Mouse (Mus musculus) lung, embryonic 15.5 days (tissue): ENCODE results near the gene Abhd14a. TPM values are rescaled to one million over a fixed set of nuclear protein-coding genes. Genes with fewer than 3 reads are reported as not detected.

Experiments used
- ATAC-seq: fragments of 200-750 bp; cut with Nextera tagmentation; 2 replicates; pipeline ENCODE4 v1.8.0; 2017; ENCODE audit warnings: moderate number of reproducible peaks, borderline replicate concordance; ENCODE audit not compliant: low FRiP score, low TSS enrichment; ENCODE audit errors: extremely low read depth
- H3K27ac ChIP-seq: fragments of 300-500 bp; sonication (generic); 2 replicates; pipeline ENCODE4 v1.5.1; 2015; ENCODE audit warnings: moderate library complexity, mild to moderate bottlenecking, inconsistent platforms
- H3K27me3 ChIP-seq: fragments of 300-500 bp; sonication (generic); 2 replicates; pipeline ENCODE4 v1.6.1; 2015; ENCODE audit warnings: inconsistent platforms
- H3K36me3 ChIP-seq: fragments of 300-500 bp; sonication (generic); 2 replicates; pipeline ENCODE4 v1.6.1; 2015; ENCODE audit warnings: inconsistent platforms
- H3K4me1 ChIP-seq: fragments of 300-500 bp; sonication (generic); 2 replicates; pipeline ENCODE4 v1.6.1; 2015; ENCODE audit warnings: inconsistent platforms
- H3K4me2 ChIP-seq: fragments of 300-500 bp; sonication (generic); 2 replicates; pipeline ENCODE4 v1.6.1; 2015; ENCODE audit warnings: inconsistent platforms, mild to moderate bottlenecking, moderate library complexity
- H3K4me3 ChIP-seq: fragments of 300-500 bp; sonication (generic); 2 replicates; pipeline ENCODE4 v1.5.1; 2015; ENCODE audit warnings: mild to moderate bottlenecking, inconsistent platforms
- H3K9ac ChIP-seq: fragments of 300-500 bp; sonication (generic); 2 replicates; pipeline ENCODE4 v1.6.1; 2015; ENCODE audit warnings: inconsistent platforms
- H3K9me3 ChIP-seq: fragments of 300-500 bp; sonication (generic); 2 replicates; pipeline ENCODE4 v1.6.1; 2016; ENCODE audit warnings: inconsistent platforms
- WGBS: fragments of 180-500 bp; shearing (Covaris S2); methylation state at CpG from one replicate; pipeline ENCODE4 v1.1.7; 2015; 5-methylcytosine and 5-hydroxymethylcytosine counted together
- polyA plus RNA-seq: library from polyadenylated mRNA; unstranded; fragments of >200 nt; fragmentation: Nextera tagmentation; extraction: Ambion mirVana; gene quantifications from 2 replicates; pipeline ENCODE4 v1.2.1, GENCODE M21; 2015

Gene Abhd14a
- polyA plus RNA-seq, 1 experiment from 2014 or later: 53.2 TPM

- Histone ChIP-seq H3K9ac (no peak overlapping the region), H3K36me3 (peaks cover 22% of the 10 kb centered on the region), H3K4me1 (peaks cover 43% of the 10 kb centered on the region), H3K27ac (no peak overlapping the region), H3K4me2 (no peak overlapping the region), H3K4me3 (no peak overlapping the region), H3K27me3 (no peaks in the 10 kb centered on the region), H3K9me3 (no peaks in the 10 kb centered on the region)
- no peak for ATAC-seq
- 69% methylated on average over 5 of the region's 5 CpGs for WGBS
These were observed 10.4 kb upstream of the Abhd14a start for GRCm38 (mm10) chr9:106457920-106458319.

GRCm38 (mm10) chr9:106457163-106457559 lies 9.7 kb upstream of the Abhd14a start:
- Histone ChIP-seq H3K4me3 (0 out of 2 replicates have a peak overlapping the region, but pooled peaks have one; percentile 0), H3K9me3 (no peaks in the 10 kb centered on the region), H3K4me1 (peaks cover 50% of the 10 kb centered on the region), H3K27me3 (no peaks in the 10 kb centered on the region), H3K4me2 (peak overlapping the region; percentile 94), H3K36me3 (peaks cover 17% of the 10 kb centered on the region), H3K9ac (no peak overlapping the region), H3K27ac (peak overlapping the region; percentile 75)
- no peak for ATAC-seq
- 44% methylated on average over 9 of the region's 9 CpGs for WGBS

GRCm38 (mm10) chr9:106456325-106457162 lies 9.1 kb upstream of the Abhd14a start:
- Histone ChIP-seq H3K27ac (peak overlapping the region; percentile 75), H3K36me3 (peaks cover 11% of the 10 kb centered on the region; the same call in 1 of the 2 replicates), H3K4me2 (peak overlapping the region; percentile 94), H3K9me3 (no peaks in the 10 kb centered on the region), H3K9ac (peak overlapping the region; percentile 30; the same call in 1 of the 2 replicates), H3K4me3 (peak overlapping the region; percentile 0; the same call in 1 of the 2 replicates), H3K4me1 (peaks cover 52% of the 10 kb centered on the region), H3K27me3 (no peaks in the 10 kb centered on the region)
- no peak; the same call in 1 of the 2 replicates for ATAC-seq
- WGBS: 28% methylated on average over 15 of the region's 15 CpGs

- peak overlapping the region; percentile 94 for H3K4me2 ChIP-seq
- H3K36me3 ChIP-seq: 0 out of 2 replicates have a peak, but pooled peaks cover 5% of the 10 kb centered on the region
- H3K9ac ChIP-seq: peak overlapping the region; percentile 69
- H3K4me3 ChIP-seq: peak overlapping the region; percentile 74
- 6% methylated on average over 17 of the region's 17 CpGs for WGBS
- H3K4me1 ChIP-seq: peaks cover 65% of the 10 kb centered on the region
- no peaks in the 10 kb centered on the region for H3K27me3 ChIP-seq
- H3K27ac ChIP-seq: peak overlapping the region; percentile 89
- peak; percentile 3; the same call in 1 of the 2 replicates for ATAC-seq
- H3K9me3 ChIP-seq: no peaks in the 10 kb centered on the region
These were observed 7.6 kb upstream of the Abhd14a start for GRCm38 (mm10) chr9:106454888-106455681.

- peak overlapping the region; percentile 74 for H3K4me3 ChIP-seq
- H3K27me3 ChIP-seq: no peaks in the 10 kb centered on the region
- H3K4me1 ChIP-seq: peaks cover 70% of the 10 kb centered on the region
- peak overlapping the region; percentile 94 for H3K4me2 ChIP-seq
- no peaks in the 10 kb centered on the region for H3K9me3 ChIP-seq
- H3K9ac ChIP-seq: peak overlapping the region; percentile 69
- 2% methylated on average over 14 of the region's 20 CpGs for WGBS
- 0 out of 2 replicates have a peak, but pooled peaks have one; percentile 2 for ATAC-seq
- H3K36me3 ChIP-seq: 0 out of 2 replicates have a peak, but pooled peaks cover 1% of the 10 kb centered on the region
- peak overlapping the region; percentile 89 for H3K27ac ChIP-seq
These were observed 6.7 kb upstream of the Abhd14a start for GRCm38 (mm10) chr9:106454071-106454761.

GRCm38 (mm10) chr9:106453271-106454070 lies 6.0 kb upstream of the Abhd14a start, which contains the start of gene Pcbp4:
Pcbp4 (plus strand) TSS chr9:106453291.
- Histone ChIP-seq H3K4me3 (peak within 1 kb of the TSS; percentile 74), H3K9me3 (no peaks in the 10 kb centered on the region), H3K27ac (peak within 1 kb of the TSS; percentile 89), H3K4me1 (peaks cover 77% of the 10 kb centered on the region), H3K27me3 (no peaks in the 10 kb centered on the region), H3K9ac (peak within 1 kb of the TSS; percentile 69), H3K36me3 (no peaks in the 10 kb centered on the region), H3K4me2 (peak within 1 kb of the TSS; percentile 94)
- under 1% methylated on average over 45 of the region's 74 CpGs for WGBS
- peak; percentile 77 for ATAC-seq

GRCm38 (mm10) chr9:106452821-106453220 lies 5.3 kb upstream of the Abhd14a start:
- H3K27ac ChIP-seq: peak overlapping the region; percentile 88; the same call in 1 of the 2 replicates

GRCm38 (mm10) chr9:106452351-106452750 lies 4.9 kb upstream of the Abhd14a start:
- Histone ChIP-seq H3K36me3 (no peaks in the 10 kb centered on the region), H3K4me3 (peak overlapping the region; percentile 74; the same call in 1 of the 2 replicates), H3K9ac (no peak overlapping the region), H3K4me1 (peaks cover 81% of the 10 kb centered on the region), H3K27me3 (no peaks in the 10 kb centered on the region), H3K4me2 (peak overlapping the region; percentile 94), H3K9me3 (no peaks in the 10 kb centered on the region), H3K27ac (0 out of 2 replicates have a peak overlapping the region, but pooled peaks have one; percentile 88)
- 36% methylated on average over 6 of the region's 6 CpGs for WGBS
- ATAC-seq: no peak

More at GRCm38 (mm10) chr9:106452821-106453220, 5.3 kb upstream of the Abhd14a start:
- Histone ChIP-seq H3K4me2 (peak overlapping the region; percentile 94), H3K9ac (peak overlapping the region; percentile 67; the same call in 1 of the 2 replicates), H3K4me3 (peak overlapping the region; percentile 74), H3K4me1 (peaks cover 83% of the 10 kb centered on the region), H3K9me3 (no peaks in the 10 kb centered on the region), H3K36me3 (no peaks in the 10 kb centered on the region), H3K27me3 (no peaks in the 10 kb centered on the region)
- ATAC-seq: no peak
- 1% methylated on average over 7 of the region's 7 CpGs for WGBS

- WGBS: 46% methylated on average over 2 of the region's 2 CpGs
- H3K27ac ChIP-seq: no peak overlapping the region
- no peak overlapping the region for H3K4me2 ChIP-seq
These were observed 4.4 kb upstream of the Abhd14a start for GRCm38 (mm10) chr9:106451899-106452298.

GRCm38 (mm10) chr9:106451298-106451697 lies 3.8 kb upstream of the Abhd14a start:
- 54% methylated on average over 11 of the region's 11 CpGs for WGBS
- no peak overlapping the region for H3K9ac ChIP-seq
- H3K9me3 ChIP-seq: no peaks in the 10 kb centered on the region
- H3K4me2 ChIP-seq: no peak overlapping the region
- no peak overlapping the region for H3K27ac ChIP-seq
- H3K4me3 ChIP-seq: no peak overlapping the region
- no peaks in the 10 kb centered on the region for H3K27me3 ChIP-seq
- peaks cover 78% of the 10 kb centered on the region for H3K4me1 ChIP-seq
- H3K36me3 ChIP-seq: no peaks in the 10 kb centered on the region
- no peak for ATAC-seq

More at GRCm38 (mm10) chr9:106451899-106452298, 4.4 kb upstream of the Abhd14a start:
- H3K4me3 ChIP-seq: no peak overlapping the region
- H3K9ac ChIP-seq: no peak overlapping the region
- no peak for ATAC-seq
- H3K27me3 ChIP-seq: no peaks in the 10 kb centered on the region
- no peaks in the 10 kb centered on the region for H3K9me3 ChIP-seq
- peaks cover 79% of the 10 kb centered on the region for H3K4me1 ChIP-seq
- H3K36me3 ChIP-seq: no peaks in the 10 kb centered on the region
